Mouse (Mus musculus) megakaryocyte, adult 5-6 weeks (primary cell): ENCODE results near the gene 1700102P08Rik. TPM values are rescaled to one million over a fixed set of nuclear protein-coding genes. Genes with fewer than 3 reads are reported as not detected.

Experiments
- ATAC-seq: 2 replicates; pipeline ENCODE4 v1.8.0; 2016; ENCODE audit warnings: mild to moderate bottlenecking, inconsistent platforms; ENCODE audit not compliant: poor library complexity, severe bottlenecking
- total RNA-seq, 2 experiments: library from RNA; stranded (forward) in 1 of 2; stranded (reverse) in 1 of 2; fragments of 153-499, 151-499 nt in 1 of 2; fragments of 221-1000, 200-1000 nt in 1 of 2; gene quantifications; 2 replicates each; pipeline versions ENCODE4 v1.2.3 to v1.2.4; 2015 to 2017

Gene 1700102P08Rik
- total RNA-seq, 2 experiments from 2014 or later = 0.47 to 1.4 TPM

DNA sequence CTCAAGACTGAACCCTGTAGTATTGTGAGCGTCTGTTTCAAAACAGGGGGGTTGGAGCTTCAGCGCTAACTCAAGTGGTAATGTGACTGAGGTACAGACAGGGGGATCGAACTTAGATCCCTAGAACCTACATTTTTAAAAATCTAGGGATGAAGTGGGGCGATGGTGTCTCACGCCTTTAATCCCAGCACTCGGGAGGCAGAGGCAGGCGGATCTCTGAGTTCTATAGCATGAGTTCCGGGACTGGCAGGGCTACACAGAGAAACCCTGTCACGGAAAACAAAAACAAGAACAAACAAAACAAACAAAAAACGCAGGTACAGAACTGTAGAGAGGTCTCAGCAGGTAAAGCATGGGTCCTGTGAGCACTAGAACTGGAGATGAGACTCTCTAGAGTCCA is 64.3 kb downstream of the 1700102P08Rik start:
- ATAC-seq = no peak

DNA sequence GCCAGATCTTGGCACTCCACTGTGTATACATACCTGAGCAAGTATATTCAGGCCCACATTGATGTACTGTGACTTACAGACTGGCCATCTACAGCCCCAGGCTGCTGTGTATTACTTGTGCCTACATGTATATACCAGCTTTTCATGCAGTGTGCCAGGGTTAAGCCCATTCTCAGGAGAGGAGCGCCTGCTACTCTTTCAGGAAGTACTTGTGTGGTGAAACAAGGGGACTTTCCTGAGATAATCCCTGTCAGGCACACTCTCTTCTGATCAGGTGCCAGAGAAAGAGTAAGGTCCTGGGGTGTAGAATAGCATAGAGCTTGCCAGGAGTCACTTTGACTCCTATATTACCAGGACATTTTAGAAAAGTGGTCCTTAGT is 67.3 kb downstream of the 1700102P08Rik start:
- peak; percentile 23 for ATAC-seq

Other genes starting within 250 kb of the 1700102P08Rik start
- gene Bsn, start 202.4 kb upstream of the 1700102P08Rik start, total RNA-seq (2015) = 0.91 and 1.5 TPM in 2 replicates
- 0.37 and 0.62 TPM in 2 replicates for gene Bsn, start 202.4 kb upstream of the 1700102P08Rik start, total RNA-seq (2017)
- 11.6 and 12.3 TPM in 2 replicates for gene Dag1, start 128.8 kb upstream of the 1700102P08Rik start, total RNA-seq (2015)
- 4.6 and 5.4 TPM in 2 replicates for gene Dag1, start 128.8 kb upstream of the 1700102P08Rik start, total RNA-seq (2017)
- gene Nicn1, start 102.4 kb upstream of the 1700102P08Rik start, total RNA-seq (2015) = 3.9 and 4.3 TPM in 2 replicates
- gene Nicn1, start 102.4 kb upstream of the 1700102P08Rik start, total RNA-seq (2017) = 2.6 and 3.6 TPM in 2 replicates
- gene Amt, start 96.0 kb upstream of the 1700102P08Rik start, total RNA-seq (2015) = 0.71 TPM in 1 of 2 replicates, not detected in the other
- gene Amt, start 96.0 kb upstream of the 1700102P08Rik start, total RNA-seq (2017) = 0.11 TPM in 1 of 2 replicates, not detected in the other
- 468 and 473 TPM in 2 replicates for gene Rhoa, start 86.7 kb upstream of the 1700102P08Rik start, total RNA-seq (2015)
- gene Rhoa, start 86.7 kb upstream of the 1700102P08Rik start, total RNA-seq (2017) = 585 and 627 TPM in 2 replicates
- gene Tcta, start 86.6 kb upstream of the 1700102P08Rik start, total RNA-seq (2015) = 16.5 and 23.8 TPM in 2 replicates
- gene Tcta, start 86.6 kb upstream of the 1700102P08Rik start, total RNA-seq (2017) = 6.2 and 8.4 TPM in 2 replicates
- 2,393 and 2,822 TPM in 2 replicates for gene Gpx1, start 53.9 kb upstream of the 1700102P08Rik start, total RNA-seq (2015)
- 1,668 and 1,978 TPM in 2 replicates for gene Gpx1, start 53.9 kb upstream of the 1700102P08Rik start, total RNA-seq (2017)
- 144 and 148 TPM in 2 replicates for gene Usp4, start 45.0 kb upstream of the 1700102P08Rik start, total RNA-seq (2015)
- gene Usp4, start 45.0 kb upstream of the 1700102P08Rik start, total RNA-seq (2017) = 75.0 and 78.7 TPM in 2 replicates
- not detected in 2 replicates for gene Ccdc36, start 35.7 kb downstream of the 1700102P08Rik start, total RNA-seq (2015)
- gene Ccdc36, start 35.7 kb downstream of the 1700102P08Rik start, total RNA-seq (2017) = 0.15 and 0.28 TPM in 2 replicates
- not detected in 2 replicates for gene BC048562, start 43.7 kb downstream of the 1700102P08Rik start, total RNA-seq (2015)
- not detected in 2 replicates for gene BC048562, start 43.7 kb downstream of the 1700102P08Rik start, total RNA-seq (2017)
- 26.7 and 29.4 TPM in 2 replicates for gene Ccdc71, start 67.7 kb downstream of the 1700102P08Rik start, total RNA-seq (2015)
- 10.9 and 12.8 TPM in 2 replicates for gene Ccdc71, start 67.7 kb downstream of the 1700102P08Rik start, total RNA-seq (2017)
- gene Klhdc8b, start 68.8 kb downstream of the 1700102P08Rik start, total RNA-seq (2015) = 0.16 and 0.33 TPM in 2 replicates
- gene Klhdc8b, start 68.8 kb downstream of the 1700102P08Rik start, total RNA-seq (2017) = 1.0 and 1.3 TPM in 2 replicates
- gene Lamb2, start 86.9 kb downstream of the 1700102P08Rik start, total RNA-seq (2015) = 0.13 and 0.73 TPM in 2 replicates
- gene Lamb2, start 86.9 kb downstream of the 1700102P08Rik start, total RNA-seq (2017) = 0.33 and 0.37 TPM in 2 replicates
- gene Usp19, start 97.8 kb downstream of the 1700102P08Rik start, total RNA-seq (2015) = 29.3 and 33.2 TPM in 2 replicates
- 34.8 and 36.3 TPM in 2 replicates for gene Usp19, start 97.8 kb downstream of the 1700102P08Rik start, total RNA-seq (2017)
- gene Qars, start 114.9 kb downstream of the 1700102P08Rik start, total RNA-seq (2015) = 120 and 137 TPM in 2 replicates
- gene Qars, start 114.9 kb downstream of the 1700102P08Rik start, total RNA-seq (2017) = 130 and 144 TPM in 2 replicates
- 68.1 and 74.0 TPM in 2 replicates for gene Qrich1, start 124.0 kb downstream of the 1700102P08Rik start, total RNA-seq (2015)
- gene Qrich1, start 124.0 kb downstream of the 1700102P08Rik start, total RNA-seq (2017) = 97.9 and 109 TPM in 2 replicates
- 87.2 and 93.2 TPM in 2 replicates for gene Impdh2, start 167.5 kb downstream of the 1700102P08Rik start, total RNA-seq (2015)
- gene Impdh2, start 167.5 kb downstream of the 1700102P08Rik start, total RNA-seq (2017) = 118 and 119 TPM in 2 replicates
- gene Ndufaf3, start 174.6 kb downstream of the 1700102P08Rik start, total RNA-seq (2015) = 36.8 and 40.7 TPM in 2 replicates
- gene Ndufaf3, start 174.6 kb downstream of the 1700102P08Rik start, total RNA-seq (2017) = 15.2 and 22.7 TPM in 2 replicates
- gene Dalrd3, start 177.1 kb downstream of the 1700102P08Rik start, total RNA-seq (2015) = 46.8 and 52.0 TPM in 2 replicates
- 21.9 and 22.5 TPM in 2 replicates for gene Dalrd3, start 177.1 kb downstream of the 1700102P08Rik start, total RNA-seq (2017)
- gene Wdr6, start 185.9 kb downstream of the 1700102P08Rik start, total RNA-seq (2015) = 2.1 and 3.3 TPM in 2 replicates
- 3.1 and 4.0 TPM in 2 replicates for gene Wdr6, start 185.9 kb downstream of the 1700102P08Rik start, total RNA-seq (2017)
- gene P4htm, start 204.9 kb downstream of the 1700102P08Rik start, total RNA-seq (2015) = 0.18 and 0.21 TPM in 2 replicates
- gene P4htm, start 204.9 kb downstream of the 1700102P08Rik start, total RNA-seq (2017) = not detected in 2 replicates